Mouse (Mus musculus): ENCODE measurements around the gene Necab2. TPM values are rescaled to one million over a fixed set of nuclear protein-coding genes. Genes with fewer than 3 reads are reported as not detected.

Gene Necab2
- polyA plus RNA-seq, 1 experiment = not detected

- H3K4me1 ChIP-seq (ENCODE audit: control insufficient read depth) = peaks cover 2% of the 10 kb centered on the region
- no peak overlapping the region for H3K4me3 ChIP-seq (replicated peaks)
- H3K27me3 ChIP-seq (ENCODE audit: control insufficient read depth) = no peaks in the 10 kb centered on the region
- H3K36me3 ChIP-seq (ENCODE audit: control insufficient read depth) = peaks cover 100% of the 10 kb centered on the region
- TF ChIP-seq GATA1 (IDR thresholded peaks at IDR 0.05; ENCODE audit: low read length) = no peak
- TF ChIP-seq TAL1 (IDR thresholded peaks at IDR 0.05; ENCODE audit: low read length) = no peak
- H3K9me3 ChIP-seq (ENCODE audit: control insufficient read depth, low read length) = no peaks in the 10 kb centered on the region
These were observed 66.9 kb downstream of the Necab2 start for GRCm38 (mm10) chr8:119513405-119513804.

- H3K36me3 ChIP-seq (ENCODE audit: control insufficient read depth) = peaks cover 100% of the 10 kb centered on the region
- peaks cover 2% of the 10 kb centered on the region for H3K4me1 ChIP-seq (ENCODE audit: control insufficient read depth)
- no peaks in the 10 kb centered on the region for H3K9me3 ChIP-seq (ENCODE audit: control insufficient read depth, low read length)
- H3K27me3 ChIP-seq (ENCODE audit: control insufficient read depth) = no peaks in the 10 kb centered on the region
- TF ChIP-seq GATA1 (IDR thresholded peaks at IDR 0.05; ENCODE audit: low read length) (no peak), TAL1 (IDR thresholded peaks at IDR 0.05; ENCODE audit: low read length) (no peak)
- H3K4me3 ChIP-seq (replicated peaks) = no peak overlapping the region
These were observed 68.4 kb downstream of the Necab2 start for GRCm38 (mm10) chr8:119514940-119515339.

GRCm38 (mm10) chr8:119515767-119516166 is 69.2 kb downstream of the Necab2 start:
- Histone ChIP-seq H3K9me3 (ENCODE audit: control insufficient read depth, low read length) (no peaks in the 10 kb centered on the region), H3K4me3 (replicated peaks) (no peak overlapping the region), H3K27me3 (ENCODE audit: control insufficient read depth) (no peaks in the 10 kb centered on the region), H3K4me1 (ENCODE audit: control insufficient read depth) (peaks cover 5% of the 10 kb centered on the region), H3K36me3 (ENCODE audit: control insufficient read depth) (peaks cover 100% of the 10 kb centered on the region)
- TF ChIP-seq GATA1 (IDR thresholded peaks at IDR 0.05; ENCODE audit: low read length) = no peak
- no peak for TF ChIP-seq TAL1 (IDR thresholded peaks at IDR 0.05; ENCODE audit: low read length)

GRCm38 (mm10) chr8:119516674-119517073 is 70.2 kb downstream of the Necab2 start:
- Histone ChIP-seq H3K36me3 (ENCODE audit: control insufficient read depth) (peaks cover 100% of the 10 kb centered on the region), H3K9me3 (ENCODE audit: control insufficient read depth, low read length) (no peaks in the 10 kb centered on the region), H3K27me3 (ENCODE audit: control insufficient read depth) (no peaks in the 10 kb centered on the region), H3K4me1 (ENCODE audit: control insufficient read depth) (peaks cover 5% of the 10 kb centered on the region), H3K4me3 (replicated peaks) (no peak overlapping the region)
- TF ChIP-seq GATA1 (IDR thresholded peaks at IDR 0.05; ENCODE audit: low read length) (no peak), TAL1 (IDR thresholded peaks at IDR 0.05; ENCODE audit: low read length) (no peak)

- no peak for TF ChIP-seq TAL1 (IDR thresholded peaks at IDR 0.05; ENCODE audit: low read length)
- no peak for TF ChIP-seq GATA1 (IDR thresholded peaks at IDR 0.05; ENCODE audit: low read length)
- Histone ChIP-seq H3K27me3 (ENCODE audit: control insufficient read depth) (no peaks in the 10 kb centered on the region), H3K9me3 (ENCODE audit: control insufficient read depth, low read length) (no peaks in the 10 kb centered on the region), H3K4me1 (ENCODE audit: control insufficient read depth) (peaks cover 3% of the 10 kb centered on the region), H3K4me3 (replicated peaks) (no peak overlapping the region), H3K36me3 (ENCODE audit: control insufficient read depth) (peaks cover 98% of the 10 kb centered on the region)
These were observed 73.6 kb downstream of the Necab2 start for GRCm38 (mm10) chr8:119520102-119520501.

Other genes starting within 250 kb of the Necab2 start
- gene Hsbp1, start 102.2 kb upstream of the Necab2 start, polyA plus RNA-seq (2012) = 1.7 and 1.9 TPM in 2 replicates
- 0.28 and 0.34 TPM in 2 replicates for gene Mlycd, start 51.8 kb upstream of the Necab2 start, polyA plus RNA-seq (2012)
- 0.17 and 0.30 TPM in 2 replicates for gene Osgin1, start 12.6 kb upstream of the Necab2 start, polyA plus RNA-seq (2012)
- gene Slc38a8, start 55.0 kb downstream of the Necab2 start, polyA plus RNA-seq (2012) = not detected in 2 replicates
- 9.2 and 13.4 TPM in 2 replicates for gene Mbtps1, start 112.0 kb downstream of the Necab2 start, polyA plus RNA-seq (2012)
- 0.80 and 1.4 TPM in 2 replicates for gene Hsdl1, start 128.5 kb downstream of the Necab2 start, polyA plus RNA-seq (2012)
- not detected in 2 replicates for gene Dnaaf1, start 128.5 kb downstream of the Necab2 start, polyA plus RNA-seq (2012)
- 1.8 and 2.2 TPM in 2 replicates for gene Taf1c, start 158.5 kb downstream of the Necab2 start, polyA plus RNA-seq (2012)
- gene Adad2, start 166.0 kb downstream of the Necab2 start, polyA plus RNA-seq (2012) = not detected in 2 replicates
- not detected in 2 replicates for gene Kcng4, start 189.0 kb downstream of the Necab2 start, polyA plus RNA-seq (2012)
- not detected in 2 replicates for gene Wfdc1, start 219.6 kb downstream of the Necab2 start, polyA plus RNA-seq (2012)